Mouse (Mus musculus) ES-Bruce4 (cell line): Measurements from ENCODE around the gene Gm17332.
"Not testable (repeated sequence)": the region's sequence is repeated elsewhere in the genome, so short reads cannot be mapped to it uniquely, and the experiment has no call there.

Experiments used
- CTCF ChIP-seq: IDR thresholded peaks from one replicate; pipeline ENCODE4 v1.8.1; 2011; ENCODE audit warnings: low read depth, low read length
- EP300 ChIP-seq: IDR thresholded peaks from 2 replicates; pipeline ENCODE4 v1.6.1; 2011; ENCODE audit warnings: low read depth, low read length; ENCODE audit not compliant: insufficient read depth
- POLR2A ChIP-seq: IDR thresholded peaks from one replicate; pipeline ENCODE4 v1.8.1; 2011; ENCODE audit warnings: low read length; ENCODE audit not compliant: insufficient read depth

DNA sequence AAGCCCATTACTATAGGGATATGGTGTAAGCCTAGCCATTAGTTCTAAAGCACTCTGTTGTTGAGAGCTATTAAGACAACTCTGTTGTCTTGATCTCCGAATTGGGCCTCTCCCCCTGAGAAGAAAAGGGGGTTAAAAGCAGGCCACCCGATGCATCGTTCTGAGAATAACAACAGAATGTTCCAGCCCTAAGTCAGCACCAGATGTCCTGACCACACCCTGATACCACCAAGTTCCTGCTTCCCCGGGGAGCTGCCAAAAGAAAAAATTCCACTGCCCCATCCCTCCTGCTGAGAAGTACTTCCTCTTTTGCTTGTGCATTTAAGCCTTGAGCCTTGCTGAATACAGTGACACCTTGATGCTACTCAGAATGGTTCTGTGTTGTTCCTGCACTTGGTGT is 48.5 kb downstream of the Gm17332 start:
- not testable (repeated sequence) for TF ChIP-seq CTCF, EP300, POLR2A
